In the genomic region with DNA sequence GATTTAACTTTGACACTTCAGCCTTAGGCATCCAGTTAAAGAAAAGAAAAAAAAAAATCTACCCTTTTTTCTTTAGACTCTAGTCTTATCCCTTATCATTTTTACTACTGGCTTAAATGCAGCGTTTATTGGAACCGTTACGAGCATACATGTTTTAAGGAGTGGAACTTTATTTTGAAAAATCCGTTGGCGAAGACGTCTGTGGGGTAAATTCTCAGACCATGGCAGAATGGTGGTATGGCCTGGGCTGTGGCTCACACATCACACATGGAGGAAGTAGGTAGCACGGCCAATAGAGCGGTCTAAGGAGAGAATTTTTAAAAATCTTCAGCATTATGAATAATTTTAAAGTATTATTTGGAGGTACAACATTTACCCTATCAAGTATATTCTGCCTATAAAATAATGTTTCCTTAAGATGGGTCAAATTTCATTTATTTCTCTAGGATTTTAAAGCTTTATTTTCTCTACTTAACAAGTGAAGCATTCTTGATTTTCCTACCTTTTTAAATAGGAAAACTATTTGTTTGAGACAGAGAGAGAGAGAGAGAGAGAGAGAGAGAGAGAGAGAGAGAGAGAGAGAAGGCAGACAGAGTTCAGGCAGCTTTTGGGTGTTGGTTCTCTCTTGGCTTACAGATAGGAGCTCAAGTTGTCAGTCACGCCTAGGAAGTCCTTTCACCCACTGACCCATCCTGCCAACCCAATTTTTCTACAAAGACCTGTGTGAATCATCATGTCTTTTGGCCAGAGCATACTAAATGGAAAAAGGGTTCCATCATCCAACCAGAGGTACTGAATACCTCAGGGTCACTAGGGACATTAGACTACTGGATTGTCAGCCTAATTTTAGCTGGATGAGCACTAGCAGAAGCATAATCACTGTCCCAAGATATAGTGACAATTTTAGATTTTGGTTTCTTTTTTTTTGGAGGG, we compare ENCODE assay signal across 8 mouse cellular contexts. TPM values are rescaled to one million over a fixed set of nuclear protein-coding genes. Genes with fewer than 3 reads are reported as not detected.
DNase-seq lines count a peak whose midpoint lies in the region; ATAC-seq and TF ChIP-seq lines count a peak whose summit lies in the region.

No protein-coding gene starts in this region.

- H3K9ac ChIP-seq in heart, embryonic 12.5 days: peak overlapping the region; percentile 74
- H3K9ac ChIP-seq in MEL (ENCODE audit: control insufficient read depth, low read depth, low read length, poor library complexity, severe bottlenecking): peak overlapping the region; percentile 99
- peak overlapping the region; percentile 69 for H3K9ac ChIP-seq in heart, postnatal 0 days (replicated peaks; ENCODE audit: low read depth, low read length)

- ATAC-seq in heart, embryonic 12.5 days (ENCODE audit: insufficient number of reproducible peaks, low FRiP score): no peak
- no peak for ATAC-seq in heart, postnatal 0 days (ENCODE audit: insufficient read depth, low read depth)
- ATAC-seq in monocyte, adult 5-6 weeks (replicated peaks; ENCODE audit: insufficient number of reproducible peaks, low FRiP score, low TSS enrichment, poor library complexity, severe bottlenecking): no peak

- DNase-seq in heart, postnatal 4 days: no peak
- peak; percentile 68 for DNase-seq in MEL (ENCODE audit: low read depth, low spot score)
- DNase-seq in heart, postnatal 0 days (ENCODE audit: low spot score): peak; percentile 22
- DNase-seq in spleen, adult 12 weeks (ENCODE audit: low spot score): no peak
- no peak for DNase-seq in cerebellum, adult 11 months

- TF ChIP-seq POLR2A in MEL (IDR thresholded peaks at IDR 0.05; ENCODE audit: control insufficient read depth in 1 of 2, insufficient read depth in 1 of 2, low read depth in 1 of 2, low read length in 2 of 2, poor library complexity in 1 of 2): no peak; a peak in 1 of 4 replicates

- H3K79me2 ChIP-seq in MEL (ENCODE audit: control insufficient read depth, insufficient read depth, low read length, poor library complexity) (peaks cover 25% of the 10 kb centered on the region), macrophage (ENCODE audit: inconsistent target) (peaks cover 27% of the 10 kb centered on the region)

- peak overlapping the region; percentile 92 for H3K4me2 ChIP-seq in heart, embryonic 12.5 days
- peak overlapping the region; percentile 85 for H3K4me2 ChIP-seq in heart, postnatal 0 days (ENCODE audit: low read depth, low read length)

- H3K27me3 ChIP-seq in heart, embryonic 12.5 days (replicated peaks): no peaks in the 10 kb centered on the region
- H3K27me3 ChIP-seq in MEL (ENCODE audit: control insufficient read depth in 1 of 2, insufficient read depth in 2 of 2, low read length in 2 of 2): no peaks in the 10 kb centered on the region
- no peaks in the 10 kb centered on the region for H3K27me3 ChIP-seq in heart, postnatal 0 days (ENCODE audit: control insufficient read depth, insufficient read depth, low read length)

- no peak; a peak in 1 of 4 replicates for TF ChIP-seq EP300 in MEL (IDR thresholded peaks at IDR 0.05; ENCODE audit: low read depth in 1 of 2, low read length in 2 of 2)
- no peak for TF ChIP-seq EP300 in heart, postnatal 0 days (IDR thresholded peaks at IDR 0.05; ENCODE audit: low read depth)

- 22% methylated on average over 9 of the region's 9 CpGs for WGBS in heart, embryonic 12.5 days
- WGBS in heart, postnatal 0 days: 19% methylated on average over 9 of the region's 9 CpGs
- WGBS in macrophage (ENCODE audit: missing documents): 31% methylated on average over 9 of the region's 9 CpGs

- no peaks in the 10 kb centered on the region for H3K9me3 ChIP-seq in heart, embryonic 12.5 days (replicated peaks)
- no peaks in the 10 kb centered on the region for H3K9me3 ChIP-seq in MEL (replicated peaks; ENCODE audit: insufficient read depth, low read length)
- no peaks in the 10 kb centered on the region for H3K9me3 ChIP-seq in heart, postnatal 0 days (replicated peaks; ENCODE audit: control insufficient read depth, low read length)

- no peak for TF ChIP-seq CTCF in MEL (IDR thresholded peaks at IDR 0.05 in 2 of 3, conservative IDR thresholded peaks at IDR 0.05 in 1 of 3; ENCODE audit: control insufficient read depth in 1 of 3, insufficient read depth in 1 of 3, low read depth in 2 of 3, low read length in 3 of 3, poor library complexity in 1 of 3, severe bottlenecking in 1 of 3)
- no peak for TF ChIP-seq CTCF in heart, postnatal 0 days (IDR thresholded peaks at IDR 0.05; ENCODE audit: low read depth)

- H3K36me3 ChIP-seq in heart, embryonic 12.5 days: peaks cover 8% of the 10 kb centered on the region
- peaks cover 0 to 22% of the 10 kb centered on the region in 2 experiments; a peak in 2 of 4 replicates for H3K36me3 ChIP-seq in MEL (ENCODE audit: control insufficient read depth in 1 of 2, insufficient read depth in 2 of 2, low read length in 2 of 2)
- H3K36me3 ChIP-seq in heart, postnatal 0 days (replicated peaks; ENCODE audit: control insufficient read depth, insufficient read depth, low read length): no peaks in the 10 kb centered on the region
- no peaks in the 10 kb centered on the region for H3K36me3 ChIP-seq in macrophage (ENCODE audit: inconsistent target)

- TF ChIP-seq RAD21 in MEL (IDR thresholded peaks at IDR 0.05; ENCODE audit: low read depth, low read length): no peak

- peaks cover 23% of the 10 kb centered on the region for H3K4me1 ChIP-seq in heart, embryonic 12.5 days (replicated peaks)
- peaks cover 7 to 16% of the 10 kb centered on the region in 2 experiments for H3K4me1 ChIP-seq in MEL (ENCODE audit: control insufficient read depth in 1 of 2, insufficient read depth in 2 of 2, low read length in 2 of 2)
- H3K4me1 ChIP-seq in heart, postnatal 0 days (ENCODE audit: control insufficient read depth, insufficient read depth): peaks cover 16% of the 10 kb centered on the region

- peak overlapping the region; percentile 96 for H3K27ac ChIP-seq in heart, embryonic 12.5 days (ENCODE audit: poor library complexity, severe bottlenecking)
- H3K27ac ChIP-seq in MEL (ENCODE audit: control insufficient read depth, low read depth, low read length) (peak overlapping the region; percentile 98), macrophage (peak overlapping the region; percentile 83)
- H3K27ac ChIP-seq in heart, postnatal 0 days (ENCODE audit: low read depth): peak overlapping the region; percentile 97

- H3K4me3 ChIP-seq in heart, embryonic 12.5 days: peak overlapping the region; percentile 76
- H3K4me3 ChIP-seq in MEL (ENCODE audit: control insufficient read depth in 1 of 2, insufficient read depth in 1 of 2, low read depth in 2 of 2, low read length in 2 of 2) (peak overlapping the region; percentile 61 to 92), macrophage (ENCODE audit: inconsistent target) (peak overlapping the region; percentile 59)
- H3K4me3 ChIP-seq in heart, postnatal 0 days (ENCODE audit: low read depth, low read length): peak overlapping the region; percentile 94

RNA-seq across cellular contexts. Expression of a gene that starts 1.7 kb away (rescaled TPM):
- 35.4 and 38.9 TPM in 2 replicates for polyA plus RNA-seq in heart, embryonic 12.5 days (2016; fragmentation: Nextera tagmentation; extraction: Ambion mirVana)
- 10 to 100 TPM; 73.9 to 74.2 TPM for total RNA-seq in heart, postnatal 4 days (2021)
- total RNA-seq in MEL (2012; rRNA removed): 26.4 and 29.3 TPM in 2 replicates
- polyA plus RNA-seq in MEL (2012; ENCODE audit: insufficient read depth in 1 of 2, insufficient read length in 2 of 2, low read depth in 1 of 2, low replicate concordance in 2 of 2, missing spikeins in 1 of 2) (10 to 100 TPM in 1 of 2 experiments, not detected in 1; 42.9 TPM), macrophage (2018) (32.4 to 50.5 TPM (median 45.2 TPM) in 3 replicates)
- 46.5 and 46.8 TPM in 2 replicates for total RNA-seq in heart, postnatal 0 days (2014; rRNA removed; ENCODE audit: low replicate concordance)
- polyA plus RNA-seq in heart, postnatal 0 days (2015; fragmentation: Nextera tagmentation; extraction: Ambion mirVana): 20.5 TPM in 2 replicates
- 10 to 100 TPM; 12.9 to 54.2 (median 28.4) TPM for total RNA-seq in macrophage (2018; cell fraction: chromatin; rRNA removed)
- total RNA-seq in macrophage (2018; cell fraction: cytosol; rRNA removed): 10 to 100 TPM; 45.8 to 89.3 (median 62.5) TPM
- 100 to 1,000 TPM in 1 of 26 experiments, 10 to 100 TPM in 25; 34.7 to 121 (median 65.3) TPM for total RNA-seq in macrophage (2018; cell fraction: nucleus; rRNA removed)
- 22.4 to 46.2 TPM (median 25.7 TPM) in 3 replicates for total RNA-seq in monocyte, adult 5-6 weeks (2017)

RNA-seq across cellular contexts. Expression of a gene that starts 10.5 kb away (rescaled TPM):
- polyA plus RNA-seq in heart, embryonic 12.5 days (2016; fragmentation: Nextera tagmentation; extraction: Ambion mirVana): 22.7 and 23.6 TPM in 2 replicates
- 1 to 10 TPM; 7.4 to 7.9 TPM for total RNA-seq in heart, postnatal 4 days (2021)
- 27.1 and 29.1 TPM in 2 replicates for total RNA-seq in MEL (2012; rRNA removed)
- polyA plus RNA-seq in MEL (2012; ENCODE audit: insufficient read depth in 1 of 2, insufficient read length in 2 of 2, low read depth in 1 of 2, low replicate concordance in 2 of 2, missing spikeins in 1 of 2) (10 to 100 TPM in 1 of 2 experiments, not detected in 1; 29.8 TPM), macrophage (2018) (8.7 to 16.7 TPM (median 10.6 TPM) in 3 replicates)
- total RNA-seq in heart, postnatal 0 days (2014; rRNA removed; ENCODE audit: low replicate concordance): 5.2 and 5.8 TPM in 2 replicates
- polyA plus RNA-seq in heart, postnatal 0 days (2015; fragmentation: Nextera tagmentation; extraction: Ambion mirVana): 10.1 and 10.5 TPM in 2 replicates
- total RNA-seq in macrophage (2018; cell fraction: chromatin; rRNA removed): 10 to 100 TPM in 10 of 26 experiments, 1 to 10 TPM in 16; 4.2 to 12.4 (median 9.1) TPM
- 10 to 100 TPM in 25 of 26 experiments, 1 to 10 TPM in 1; 9.6 to 25.7 (median 16.7) TPM for total RNA-seq in macrophage (2018; cell fraction: cytosol; rRNA removed)
- 10 to 100 TPM in 23 of 26 experiments, 1 to 10 TPM in 3; 8.9 to 25.2 (median 14.1) TPM for total RNA-seq in macrophage (2018; cell fraction: nucleus; rRNA removed)
- total RNA-seq in monocyte, adult 5-6 weeks (2017): 29.1 to 46.4 TPM (median 29.3 TPM) in 3 replicates

RNA-seq across cellular contexts. Expression of a gene that starts 17.2 kb away (rescaled TPM):
- 10.0 and 11.5 TPM in 2 replicates for polyA plus RNA-seq in heart, embryonic 12.5 days (2016; fragmentation: Nextera tagmentation; extraction: Ambion mirVana)
- under 1 TPM; 0.77 to 0.88 TPM for total RNA-seq in heart, postnatal 4 days (2021)
- total RNA-seq in MEL (2012; rRNA removed): not detected in 2 replicates
- polyA plus RNA-seq in MEL (2012; ENCODE audit: insufficient read depth in 1 of 2, insufficient read length in 2 of 2, low read depth in 1 of 2, low replicate concordance in 2 of 2, missing spikeins in 1 of 2) (under 1 TPM in 1 of 2 experiments, not detected in 1; 0.06 TPM), macrophage (2018) (not detected in 3 replicates)
- total RNA-seq in heart, postnatal 0 days (2014; rRNA removed; ENCODE audit: low replicate concordance): not detected in 2 replicates
- 1.1 and 1.2 TPM in 2 replicates for polyA plus RNA-seq in heart, postnatal 0 days (2015; fragmentation: Nextera tagmentation; extraction: Ambion mirVana)
- 1 to 10 TPM in 3 of 26 experiments, under 1 TPM in 3, not detected in 20; 0.42 to 1.4 (median 0.99) TPM for total RNA-seq in macrophage (2018; cell fraction: chromatin; rRNA removed)
- under 1 TPM in 6 of 26 experiments, not detected in 20; 0.09 to 0.24 (median 0.10) TPM for total RNA-seq in macrophage (2018; cell fraction: cytosol; rRNA removed)
- 1 to 10 TPM in 3 of 26 experiments, under 1 TPM in 5, not detected in 18; 0.42 to 1.7 (median 0.71) TPM for total RNA-seq in macrophage (2018; cell fraction: nucleus; rRNA removed)
- total RNA-seq in monocyte, adult 5-6 weeks (2017): not detected in 3 replicates

RNA-seq across cellular contexts. Expression of a gene that starts 26.8 kb away (rescaled TPM):
- polyA plus RNA-seq in heart, embryonic 12.5 days (2016; fragmentation: Nextera tagmentation; extraction: Ambion mirVana): 8.5 and 9.2 TPM in 2 replicates
- 1 to 10 TPM; 8.6 to 9.4 TPM for total RNA-seq in heart, postnatal 4 days (2021)
- not detected in 2 replicates for total RNA-seq in MEL (2012; rRNA removed)
- polyA plus RNA-seq in MEL (2012; ENCODE audit: insufficient read depth in 1 of 2, insufficient read length in 2 of 2, low read depth in 1 of 2, low replicate concordance in 2 of 2, missing spikeins in 1 of 2): not detected
- total RNA-seq in heart, postnatal 0 days (2014; rRNA removed; ENCODE audit: low replicate concordance): 4.3 TPM in 1 of 2 replicates, not detected in the other
- 3.0 and 3.1 TPM in 2 replicates for polyA plus RNA-seq in heart, postnatal 0 days (2015; fragmentation: Nextera tagmentation; extraction: Ambion mirVana)
- not detected for total RNA-seq in macrophage (2018; cell fraction: chromatin; rRNA removed)
- not detected for total RNA-seq in macrophage (2018; cell fraction: cytosol; rRNA removed)
- not detected for total RNA-seq in macrophage (2018; cell fraction: nucleus; rRNA removed)
- not detected in 3 replicates for polyA plus RNA-seq in macrophage (2018)
- total RNA-seq in monocyte, adult 5-6 weeks (2017): not detected in 3 replicates

RNA-seq across cellular contexts. Expression of a gene that starts 37.7 kb away (rescaled TPM):
- 154 and 158 TPM in 2 replicates for polyA plus RNA-seq in heart, embryonic 12.5 days (2016; fragmentation: Nextera tagmentation; extraction: Ambion mirVana)
- 100 to 1,000 TPM; 105 to 107 TPM for total RNA-seq in heart, postnatal 4 days (2021)
- total RNA-seq in MEL (2012; rRNA removed): 54.2 and 66.8 TPM in 2 replicates
- polyA plus RNA-seq in MEL (2012; ENCODE audit: insufficient read depth in 1 of 2, insufficient read length in 2 of 2, low read depth in 1 of 2, low replicate concordance in 2 of 2, missing spikeins in 1 of 2) (10 to 100 TPM in 1 of 2 experiments, not detected in 1; 64.6 TPM), macrophage (2018) (50.9 to 82.2 TPM (median 59.6 TPM) in 3 replicates)
- 82.7 and 85.6 TPM in 2 replicates for total RNA-seq in heart, postnatal 0 days (2014; rRNA removed; ENCODE audit: low replicate concordance)
- polyA plus RNA-seq in heart, postnatal 0 days (2015; fragmentation: Nextera tagmentation; extraction: Ambion mirVana): 151 and 159 TPM in 2 replicates
- 10 to 100 TPM in 7 of 26 experiments, 1 to 10 TPM in 18, under 1 TPM in 1; 0.62 to 18.8 (median 7.2) TPM for total RNA-seq in macrophage (2018; cell fraction: chromatin; rRNA removed)
- 100 to 1,000 TPM in 4 of 26 experiments, 10 to 100 TPM in 22; 47.8 to 119 (median 74.6) TPM for total RNA-seq in macrophage (2018; cell fraction: cytosol; rRNA removed)
- total RNA-seq in macrophage (2018; cell fraction: nucleus; rRNA removed): 10 to 100 TPM in 25 of 26 experiments, 1 to 10 TPM in 1; 9.1 to 88.8 (median 45.2) TPM
- total RNA-seq in monocyte, adult 5-6 weeks (2017): 20.9 to 31.5 TPM (median 22.4 TPM) in 3 replicates

Comparison
In these comparisons a context has a peak if more than half of its experiments do, and no peak if none do; other contexts are left out.
1. DNase-seq: peak in MEL (single experiment) and heart, postnatal 0 days (single experiment); none in heart, postnatal 4 days (single experiment), spleen, adult 12 weeks (single experiment) and cerebellum, adult 11 months (single experiment).
2. Peak in every context shown above with its lines, with median percentiles within 50 percentile points of each other: H3K27ac ChIP-seq, H3K4me3 ChIP-seq and H3K9ac ChIP-seq.